Mouse (Mus musculus) adrenal gland, adult 2 months (tissue): ENCODE results near the gene Nfkb1. TPM values are rescaled to one million over a fixed set of nuclear protein-coding genes. Genes with fewer than 3 reads are reported as not detected.

Source experiments
- DNase-seq: peaks from one replicate; pipeline ENCODE4 v3.0.0; 2021
- polyA plus RNA-seq: library from polyadenylated mRNA; depleted of rRNA; stranded (reverse); fragments of >200 nt; gene quantifications from 2 replicates; pipeline ENCODE4 v1.2.3, GENCODE M21; 2012; rRNA removed
- total RNA-seq, 2 experiments: library from RNA; stranded (reverse); gene quantifications; 2 replicates each; pipeline ENCODE4 v1.2.3; 2021

Nfkb1 gene
- total and polyA plus RNA-seq, 3 experiments, result 44.2 to 58.1 (median 55.6) TPM

GRCm38 (mm10) chr3:135546212-135546923 lies 145.0 kb downstream of the Nfkb1 start:
- no peak for DNase-seq

Other genes starting within 250 kb of the Nfkb1 start
- 10 to 100 TPM; 12.1 to 14.3 TPM for gene Manba, start 205.9 kb downstream of the Nfkb1 start, total RNA-seq
- gene Manba, start 205.9 kb downstream of the Nfkb1 start, polyA plus RNA-seq, result 4.0 and 5.6 TPM in 2 replicates
- gene Slc39a8, start 133.7 kb upstream of the Nfkb1 start, total RNA-seq, result 1 to 10 TPM; 4.9 to 5.5 TPM
- gene Slc39a8, start 133.7 kb upstream of the Nfkb1 start, polyA plus RNA-seq, result 4.0 and 4.9 TPM in 2 replicates